Mouse (Mus musculus) embryonic facial prominence, embryonic 13.5 days (tissue): ENCODE data around the gene Cep72. TPM values are rescaled to one million over a fixed set of nuclear protein-coding genes. Genes with fewer than 3 reads are reported as not detected.
"Not testable (repeated sequence)": the region's sequence is repeated elsewhere in the genome, so short reads cannot be mapped to it uniquely, and the experiment has no call there.

Experiments
- ATAC-seq: fragments of 200-750 bp; cut with Nextera tagmentation; 2 replicates; pipeline ENCODE4 v1.8.0; 2017; ENCODE audit warnings: low read depth; ENCODE audit not compliant: insufficient number of reproducible peaks, insufficient read depth, low FRiP score, low TSS enrichment
- H3K27ac ChIP-seq: fragments of 300-500 bp; sonication (generic); 2 replicates; pipeline ENCODE4 v1.5.1; 2015; ENCODE audit warnings: moderate library complexity, mild to moderate bottlenecking, inconsistent platforms
- H3K27me3 ChIP-seq: fragments of 300-500 bp; sonication (generic); 2 replicates; pipeline ENCODE4 v1.6.1; 2015; ENCODE audit warnings: mild to moderate bottlenecking, inconsistent platforms
- H3K36me3 ChIP-seq: fragments of 300-500 bp; sonication (generic); 2 replicates; pipeline ENCODE4 v1.6.1; 2015; ENCODE audit warnings: mild to moderate bottlenecking, inconsistent platforms
- H3K4me1 ChIP-seq: fragments of 300-500 bp; sonication (generic); 2 replicates; pipeline ENCODE4 v1.6.1; 2015; ENCODE audit warnings: inconsistent platforms
- H3K4me2 ChIP-seq: fragments of 300-500 bp; sonication (generic); 2 replicates; pipeline ENCODE4 v1.6.1; 2015; ENCODE audit warnings: moderate library complexity, mild to moderate bottlenecking, inconsistent platforms
- H3K4me3 ChIP-seq: fragments of 300-500 bp; sonication (generic); 2 replicates; pipeline ENCODE4 v1.5.1; 2015; ENCODE audit warnings: mild to moderate bottlenecking, inconsistent platforms
- H3K9ac ChIP-seq: fragments of 300-500 bp; sonication (generic); 2 replicates; pipeline ENCODE4 v1.6.1; 2015; ENCODE audit warnings: mild to moderate bottlenecking, inconsistent platforms
- H3K9me3 ChIP-seq: fragments of 300-500 bp; sonication (generic); 2 replicates; pipeline ENCODE4 v1.6.1; 2016; ENCODE audit warnings: inconsistent platforms
- WGBS: fragments of 180-500 bp; shearing (Covaris S2); methylation state at CpG from one replicate; pipeline ENCODE4 v1.1.7; 2015; ENCODE audit warnings: mixed read lengths; 5-methylcytosine and 5-hydroxymethylcytosine counted together
- polyA plus RNA-seq: library from polyadenylated mRNA; unstranded; fragments of >200 nt; fragmentation: Nextera tagmentation; extraction: Ambion mirVana; gene quantifications from 2 replicates; pipeline ENCODE4 v1.2.1, GENCODE M21; 2015

The Cep72 gene
- polyA plus RNA-seq, 1 experiment from 2014 or later = 14.6 TPM

DNA sequence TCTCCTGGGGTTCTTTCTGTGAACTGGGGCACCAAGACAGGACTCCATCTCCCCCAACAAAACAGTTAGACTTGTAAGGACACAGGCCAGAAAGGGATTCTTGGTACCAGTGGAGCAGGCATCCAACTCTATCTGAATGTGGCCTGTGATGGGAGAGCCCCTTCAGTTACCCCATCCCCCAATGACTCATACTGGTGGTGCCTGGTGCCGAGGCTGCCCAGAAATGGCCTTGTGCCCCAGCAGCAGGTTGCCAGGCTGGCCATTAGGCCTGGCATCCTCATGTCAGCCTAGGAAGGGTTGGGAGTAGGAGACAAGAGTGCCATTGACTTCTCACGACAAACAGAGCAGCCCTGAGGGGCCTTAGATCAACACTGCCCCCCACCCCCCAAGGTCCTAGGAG, 34.0 kb downstream of the Cep72 start:
- Histone ChIP-seq H3K9me3 (no peaks in the 10 kb centered on the region), H3K27ac (no peak overlapping the region), H3K4me3 (no peak overlapping the region), H3K9ac (no peak overlapping the region), H3K4me1 (no peaks in the 10 kb centered on the region), H3K4me2 (no peak overlapping the region), H3K27me3 (no peaks in the 10 kb centered on the region), H3K36me3 (no peaks in the 10 kb centered on the region)
- WGBS = 55% methylated on average over 2 of the region's 2 CpGs
- ATAC-seq = no peak

GRCm38 (mm10) chr13:74026215-74026614, 35.9 kb downstream of the Cep72 start:
- Histone ChIP-seq H3K36me3 (no peaks in the 10 kb centered on the region), H3K4me1 (no peaks in the 10 kb centered on the region), H3K4me3 (no peak overlapping the region), H3K9me3 (no peaks in the 10 kb centered on the region), H3K9ac (no peak overlapping the region), H3K27me3 (no peaks in the 10 kb centered on the region), H3K27ac (no peak overlapping the region), H3K4me2 (no peak overlapping the region)
- WGBS = 13% methylated on average over 2 of the region's 2 CpGs
- ATAC-seq = no peak

DNA sequence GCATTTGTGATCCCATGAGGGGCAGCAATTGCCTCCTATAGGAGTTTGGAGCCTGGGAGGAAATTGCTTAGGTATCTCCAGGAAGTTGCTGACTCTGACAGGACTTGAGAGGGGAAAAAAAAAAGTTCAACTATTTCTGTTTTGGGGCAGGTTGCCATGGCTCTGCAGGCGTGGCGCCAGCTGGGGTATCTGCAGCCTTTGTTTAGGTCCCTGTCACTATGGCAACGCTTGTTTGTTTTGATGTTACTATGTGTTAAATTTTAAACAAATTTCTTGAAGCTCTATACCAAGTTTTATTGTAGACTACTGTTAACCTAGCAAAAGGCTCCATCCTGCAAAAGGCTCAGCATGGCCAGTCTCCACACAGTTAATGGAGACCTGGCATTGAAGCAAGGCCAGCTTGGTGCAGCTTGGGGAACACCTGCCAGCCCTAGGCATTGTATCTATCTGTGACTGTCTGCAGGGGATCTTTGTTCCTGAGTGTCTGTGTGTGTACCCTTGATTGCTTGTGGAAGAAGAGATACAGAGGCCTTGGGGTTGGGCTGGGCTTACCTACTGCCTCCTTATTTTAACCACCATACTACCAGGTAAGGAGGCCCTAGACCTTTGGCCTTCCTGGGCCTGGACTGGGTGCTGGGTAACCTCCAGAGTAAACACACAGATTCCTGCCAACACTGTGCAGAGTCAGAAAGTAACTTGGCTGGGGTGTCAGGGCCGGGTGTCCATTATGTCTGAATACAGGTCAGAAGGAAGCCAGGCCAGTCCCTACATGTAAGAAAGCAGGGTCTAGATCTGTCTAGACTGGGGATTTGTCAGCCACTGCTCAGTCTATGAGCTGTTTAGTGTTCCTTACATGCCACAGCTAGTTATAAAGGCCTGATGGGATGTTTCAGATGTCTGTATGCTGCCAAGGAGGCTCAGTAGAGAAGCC, 36.7 kb downstream of the Cep72 start:
- no peaks in the 10 kb centered on the region for H3K4me1 ChIP-seq
- H3K9me3 ChIP-seq = no peaks in the 10 kb centered on the region
- no peak overlapping the region for H3K4me2 ChIP-seq
- no peaks in the 10 kb centered on the region for H3K27me3 ChIP-seq
- ATAC-seq = no peak
- no peak overlapping the region for H3K9ac ChIP-seq
- 79% methylated on average over 4 of the region's 4 CpGs for WGBS
- H3K4me3 ChIP-seq = no peak overlapping the region
- H3K36me3 ChIP-seq = no peaks in the 10 kb centered on the region
- H3K27ac ChIP-seq = no peak overlapping the region

DNA sequence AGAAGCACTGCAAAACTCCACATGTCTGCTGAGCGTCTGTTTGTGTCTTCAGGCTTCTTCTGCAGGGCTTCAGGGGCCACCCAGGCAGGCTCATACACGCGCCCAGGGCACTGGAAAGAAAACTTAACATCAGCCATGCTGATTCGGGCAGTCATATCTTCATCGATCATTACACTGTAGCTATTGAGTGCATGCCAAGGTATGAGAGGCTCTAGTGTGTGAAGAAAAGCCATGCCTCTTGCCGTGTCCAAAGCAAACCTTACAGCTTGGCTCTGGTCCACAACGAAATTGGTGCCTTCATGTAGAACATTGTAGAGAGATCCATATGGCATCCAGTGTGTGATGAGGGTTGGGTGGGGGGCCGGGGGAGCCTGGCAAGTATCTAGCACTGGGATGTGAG, 43.1 kb downstream of the Cep72 start:
- not testable (repeated sequence) for H3K4me1 ChIP-seq, H3K36me3 ChIP-seq, H3K9me3 ChIP-seq, H3K27ac ChIP-seq, H3K4me2 ChIP-seq, H3K27me3 ChIP-seq, ATAC-seq, H3K4me3 ChIP-seq, H3K9ac ChIP-seq
- 80% methylated on average over 8 of the region's 8 CpGs for WGBS

DNA sequence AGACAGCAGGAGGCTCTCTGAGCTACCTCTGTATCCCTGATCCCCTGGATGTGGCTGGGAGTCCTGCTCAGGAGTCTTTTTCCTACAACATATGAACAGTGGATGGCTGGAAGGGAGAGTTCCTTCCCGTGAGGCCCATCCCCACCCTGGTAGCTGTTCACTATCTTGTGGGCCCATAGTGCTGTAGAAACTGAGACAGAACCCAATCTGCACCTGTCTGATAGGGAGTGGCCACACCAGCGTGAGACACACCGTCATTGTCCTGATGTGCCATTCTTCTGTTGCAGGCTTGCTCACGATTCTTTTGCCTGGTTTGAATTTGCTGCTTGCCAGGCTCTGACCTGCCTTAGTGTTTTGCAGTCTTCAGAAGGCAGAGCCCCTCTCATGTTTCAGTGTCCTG, 44.7 kb downstream of the Cep72 start:
- no peak for ATAC-seq
- 63% methylated on average over 4 of the region's 4 CpGs for WGBS
- Histone ChIP-seq H3K27ac (no peak overlapping the region), H3K9me3 (no peaks in the 10 kb centered on the region), H3K27me3 (no peaks in the 10 kb centered on the region), H3K4me2 (no peak overlapping the region), H3K36me3 (no peaks in the 10 kb centered on the region), H3K9ac (no peak overlapping the region), H3K4me1 (no peaks in the 10 kb centered on the region), H3K4me3 (no peak overlapping the region)

- H3K27me3 ChIP-seq = peaks cover 11% of the 10 kb centered on the region
Observed at GRCm38 (mm10) chr13:74015908-74016307, 46.2 kb downstream of the Cep72 start.

GRCm38 (mm10) chr13:74010678-74011077, 51.4 kb downstream of the Cep72 start:
- Histone ChIP-seq H3K36me3 (no peaks in the 10 kb centered on the region), H3K9me3 (no peaks in the 10 kb centered on the region), H3K27ac (no peak overlapping the region), H3K4me3 (peak overlapping the region; percentile 55), H3K27me3 (peaks cover 37% of the 10 kb centered on the region), H3K9ac (no peak overlapping the region), H3K4me1 (peaks cover 21% of the 10 kb centered on the region; the same call in 1 of the 2 replicates), H3K4me2 (peak overlapping the region; percentile 99)
- ATAC-seq = no peak
- 15% methylated on average over 3 of the region's 3 CpGs for WGBS

More at GRCm38 (mm10) chr13:74015908-74016307, 46.2 kb downstream of the Cep72 start:
- WGBS = 67% methylated on average over 4 of the region's 4 CpGs
- Histone ChIP-seq H3K9ac (no peak overlapping the region), H3K4me3 (no peak overlapping the region), H3K4me1 (0 out of 2 replicates have a peak, but pooled peaks cover 2% of the 10 kb centered on the region), H3K4me2 (no peak overlapping the region), H3K9me3 (no peaks in the 10 kb centered on the region), H3K36me3 (no peaks in the 10 kb centered on the region), H3K27ac (no peak overlapping the region)
- no peak for ATAC-seq

DNA sequence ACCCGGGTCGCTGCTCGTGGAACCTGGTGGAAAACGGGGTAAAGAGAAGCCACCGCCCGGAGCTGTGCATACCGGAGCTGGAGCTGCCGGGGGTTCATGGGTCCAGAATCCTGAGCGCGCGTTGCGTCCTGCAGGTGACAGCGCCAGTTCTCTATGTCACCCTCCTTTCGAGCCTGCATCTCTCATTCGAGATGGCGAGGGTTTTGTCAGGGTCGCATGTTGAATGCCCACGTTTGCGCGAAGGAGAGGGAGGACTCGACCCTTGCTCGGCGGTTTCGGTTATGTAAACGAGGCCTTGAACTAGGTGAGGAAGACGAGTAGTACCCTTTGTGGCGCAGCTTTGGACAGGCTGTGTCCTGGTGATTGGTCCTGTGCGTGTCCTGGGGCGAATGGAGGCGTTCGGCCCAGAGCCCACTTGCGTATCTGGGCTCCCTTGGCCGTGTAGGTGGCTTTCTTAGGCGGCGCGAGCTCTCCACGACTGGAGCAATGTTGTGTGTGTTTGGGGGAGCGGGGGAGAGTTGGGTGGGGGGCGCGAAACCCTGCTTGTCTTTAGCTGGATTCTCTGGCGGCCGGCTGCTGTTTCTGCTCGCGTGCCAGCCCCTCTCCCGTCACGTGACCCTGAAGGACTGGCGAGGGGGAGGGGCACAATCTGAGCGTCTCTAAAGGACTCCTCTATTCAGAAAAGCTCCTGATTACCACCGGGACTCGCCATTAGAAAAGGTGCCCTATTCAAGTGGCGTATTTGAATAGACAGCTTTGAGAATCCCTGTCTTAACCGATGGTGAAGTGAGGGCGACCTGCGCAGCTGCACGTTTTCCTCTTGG, 52.1 kb downstream of the Cep72 start:
- WGBS = under 1% methylated on average over 55 of the region's 55 CpGs
- peak; percentile 16; the same call in 1 of the 2 replicates for ATAC-seq
- Histone ChIP-seq H3K4me2 (peak overlapping the region; percentile 99), H3K9ac (peak overlapping the region; percentile 67), H3K27ac (no peak overlapping the region), H3K36me3 (no peaks in the 10 kb centered on the region), H3K4me1 (peaks cover 21% of the 10 kb centered on the region; the same call in 1 of the 2 replicates), H3K4me3 (peak overlapping the region; percentile 55), H3K9me3 (no peaks in the 10 kb centered on the region), H3K27me3 (peaks cover 37% of the 10 kb centered on the region)

- Histone ChIP-seq H3K9me3 (no peaks in the 10 kb centered on the region), H3K4me3 (peak within 1 kb of the TSS; percentile 55), H3K4me1 (peaks cover 28% of the 10 kb centered on the region), H3K27me3 (peaks cover 37% of the 10 kb centered on the region), H3K9ac (peak within 1 kb of the TSS; percentile 67), H3K27ac (no peak within 1 kb of the TSS), H3K4me2 (peak within 1 kb of the TSS; percentile 99), H3K36me3 (no peaks in the 10 kb centered on the region)
- under 1% methylated on average over 56 of the region's 56 CpGs for WGBS
- ATAC-seq = peak; percentile 92
Observed at GRCm38 (mm10) chr13:74008948-74009718, 53.0 kb downstream of the Cep72 start, which contains the start of gene Tppp. Gene Tppp, plus strand, starts transcription at chr13:74009407.

DNA sequence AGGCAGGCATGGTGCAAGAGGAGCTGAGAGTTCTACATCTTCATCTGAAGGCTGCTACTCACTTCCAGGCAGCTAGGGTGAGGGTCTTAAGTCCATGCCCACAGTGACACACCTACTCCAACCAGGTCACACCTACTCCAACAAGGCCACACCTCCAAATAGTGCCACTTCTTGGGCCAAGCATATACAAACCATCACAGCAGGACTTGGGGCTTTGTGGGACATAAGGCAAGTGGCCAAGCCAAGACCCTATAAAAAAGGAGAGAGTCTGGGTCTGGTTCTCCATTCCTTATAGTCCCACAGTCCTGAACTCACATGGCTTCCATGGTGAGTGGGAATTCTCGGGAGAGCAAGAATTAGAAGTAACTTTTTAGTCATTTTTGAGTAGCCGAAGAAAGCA, 53.9 kb downstream of the Cep72 start:
- peaks cover 37% of the 10 kb centered on the region for H3K27me3 ChIP-seq
- not testable (repeated sequence) for H3K9me3 ChIP-seq, H3K27ac ChIP-seq, H3K4me3 ChIP-seq, ATAC-seq, H3K9ac ChIP-seq, H3K36me3 ChIP-seq, H3K4me2 ChIP-seq
- 67% methylated on average over 2 of the region's 2 CpGs for WGBS
- peaks cover 28% of the 10 kb centered on the region for H3K4me1 ChIP-seq

DNA sequence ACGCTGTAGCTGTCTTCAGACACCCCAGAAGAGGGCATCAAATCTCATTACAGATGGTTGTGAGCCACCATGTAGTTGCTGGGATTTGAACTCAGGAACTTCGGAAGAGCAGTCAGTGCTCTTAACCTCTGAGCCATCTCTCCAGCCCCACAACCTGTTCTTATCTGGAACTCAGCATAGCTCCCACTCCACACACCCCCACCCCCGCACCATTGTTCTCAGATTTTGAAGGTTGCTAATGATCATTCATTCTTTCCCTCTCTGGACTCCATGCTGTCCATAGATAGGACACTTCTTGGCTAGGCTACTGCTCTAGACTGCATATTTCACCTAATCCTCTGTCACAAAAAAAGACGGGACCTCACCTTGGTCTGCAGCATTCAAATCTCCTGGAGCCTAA, 55.2 kb downstream of the Cep72 start:
- ATAC-seq, H3K4me3 ChIP-seq, H3K4me2 ChIP-seq, H3K36me3 ChIP-seq, H3K27ac ChIP-seq, H3K9ac ChIP-seq, H3K9me3 ChIP-seq: not testable (repeated sequence)
- Histone ChIP-seq H3K27me3 (peaks cover 36% of the 10 kb centered on the region), H3K4me1 (peaks cover 28% of the 10 kb centered on the region)
- WGBS = 87% methylated on average over 4 of the region's 4 CpGs
